Mouse (Mus musculus): ENCODE measurements around the gene Sgta. TPM values are rescaled to one million over a fixed set of nuclear protein-coding genes. Genes with fewer than 3 reads are reported as not detected.

The Sgta gene
- 248 and 262 TPM in 2 replicates for polyA plus RNA-seq (2014; fragmentation: Nextera tagmentation; extraction: Ambion mirVana)

- Histone ChIP-seq H3K36me3 (ENCODE audit: control insufficient read depth, insufficient read depth, low read length) (no peaks in the 10 kb centered on the region; the same call in 1 of the 2 replicates), H3K27me3 (ENCODE audit: control insufficient read depth, insufficient read depth, low read length) (no peaks in the 10 kb centered on the region), H3K9ac (ENCODE audit: low read length) (peak within 1 kb of the TSS; percentile 73), H3K4me3 (ENCODE audit: low read depth, low read length) (peak within 1 kb of the TSS; percentile 87), H3K27ac (ENCODE audit: low read depth, low read length) (no peak within 1 kb of the TSS), H3K4me1 (ENCODE audit: control insufficient read depth, insufficient read depth, low read length) (peaks cover 7% of the 10 kb centered on the region), H3K9me3 (ENCODE audit: control insufficient read depth, low read length) (no peaks in the 10 kb centered on the region), H3K4me2 (ENCODE audit: low read depth) (peak within 1 kb of the TSS; percentile 86)
- ATAC-seq (ENCODE audit: insufficient read depth, low FRiP score, low TSS enrichment): peak; percentile 94
- peak; percentile 100 for DNase-seq (ENCODE audit: low spot score)
- WGBS: under 1% methylated on average over 48 of the region's 48 CpGs
Observed at GRCm38 (mm10) chr10:81059603-81060543, at the start of gene Sgta. Gene Sgta, minus strand, starts transcription at chr10:81060181.

GRCm38 (mm10) chr10:81106113-81106721 is 46.2 kb upstream of the Sgta start:
- Histone ChIP-seq H3K36me3 (ENCODE audit: control insufficient read depth, insufficient read depth, low read length) (peaks cover 11% of the 10 kb centered on the region), H3K27ac (ENCODE audit: low read depth, low read length) (peak overlapping the region; percentile 99), H3K4me1 (ENCODE audit: control insufficient read depth, insufficient read depth, low read length) (peaks cover 5% of the 10 kb centered on the region), H3K9ac (ENCODE audit: low read length) (peak overlapping the region; percentile 96), H3K9me3 (ENCODE audit: control insufficient read depth, low read length) (no peaks in the 10 kb centered on the region), H3K4me3 (ENCODE audit: low read depth, low read length) (peak overlapping the region; percentile 87), H3K27me3 (ENCODE audit: control insufficient read depth, insufficient read depth, low read length) (no peaks in the 10 kb centered on the region), H3K4me2 (ENCODE audit: low read depth) (peak overlapping the region; percentile 67)
- ATAC-seq (ENCODE audit: insufficient read depth, low FRiP score, low TSS enrichment) (peak; percentile 91), DNase-seq (ENCODE audit: low spot score) (peak; percentile 90)
- under 1% methylated on average over 32 of the region's 35 CpGs for WGBS

GRCm38 (mm10) chr10:81105565-81106112 is 45.7 kb upstream of the Sgta start, which contains the start of gene Map2k2:
Gene Map2k2, plus strand, starts transcription at chr10:81105915.
- Histone ChIP-seq H3K4me2 (ENCODE audit: low read depth) (peak within 1 kb of the TSS; percentile 67), H3K9ac (ENCODE audit: low read length) (peak within 1 kb of the TSS; percentile 96), H3K27me3 (ENCODE audit: control insufficient read depth, insufficient read depth, low read length) (no peaks in the 10 kb centered on the region), H3K9me3 (ENCODE audit: control insufficient read depth, low read length) (no peaks in the 10 kb centered on the region), H3K4me1 (ENCODE audit: control insufficient read depth, insufficient read depth, low read length) (peaks cover 5% of the 10 kb centered on the region), H3K27ac (ENCODE audit: low read depth, low read length) (peak within 1 kb of the TSS; percentile 99), H3K4me3 (ENCODE audit: low read depth, low read length) (peak within 1 kb of the TSS; percentile 87), H3K36me3 (ENCODE audit: control insufficient read depth, insufficient read depth, low read length) (peaks cover 9% of the 10 kb centered on the region)
- WGBS: under 1% methylated on average over 56 of the region's 56 CpGs
- DNase-seq (ENCODE audit: low spot score) (peak; percentile 97), ATAC-seq (ENCODE audit: insufficient read depth, low FRiP score, low TSS enrichment) (peak; percentile 90)

- H3K4me3 ChIP-seq (ENCODE audit: low read depth, low read length): no peak overlapping the region
- H3K27me3 ChIP-seq (ENCODE audit: control insufficient read depth, insufficient read depth, low read length): no peaks in the 10 kb centered on the region
- H3K9ac ChIP-seq (ENCODE audit: low read length): no peak overlapping the region
- DNase-seq (ENCODE audit: low spot score) (no peak), ATAC-seq (ENCODE audit: insufficient read depth, low FRiP score, low TSS enrichment) (no peak)
- no peak overlapping the region for H3K4me2 ChIP-seq (ENCODE audit: low read depth)
- H3K9me3 ChIP-seq (ENCODE audit: control insufficient read depth, low read length): no peaks in the 10 kb centered on the region
- no peaks in the 10 kb centered on the region for H3K4me1 ChIP-seq (ENCODE audit: control insufficient read depth, insufficient read depth, low read length)
- H3K36me3 ChIP-seq (ENCODE audit: control insufficient read depth, insufficient read depth, low read length): no peaks in the 10 kb centered on the region
- no peak overlapping the region for H3K27ac ChIP-seq (ENCODE audit: low read depth, low read length)
- 62% methylated on average over 9 of the region's 9 CpGs for WGBS
Observed at GRCm38 (mm10) chr10:81094931-81095678, 35.1 kb upstream of the Sgta start.

- 61% methylated on average over 22 of the region's 22 CpGs for WGBS
Observed at GRCm38 (mm10) chr10:81092465-81093250, 32.7 kb upstream of the Sgta start.

GRCm38 (mm10) chr10:81090621-81091020 is 30.6 kb upstream of the Sgta start:
- no peak overlapping the region for H3K4me2 ChIP-seq (ENCODE audit: low read depth)
- WGBS: 75% methylated on average over 7 of the region's 7 CpGs

More at GRCm38 (mm10) chr10:81092465-81093250, 32.7 kb upstream of the Sgta start:
- DNase-seq (ENCODE audit: low spot score) (no peak), ATAC-seq (ENCODE audit: insufficient read depth, low FRiP score, low TSS enrichment) (no peak)
- H3K27me3 ChIP-seq (ENCODE audit: control insufficient read depth, insufficient read depth, low read length): no peaks in the 10 kb centered on the region
- no peaks in the 10 kb centered on the region; the same call in 1 of the 2 replicates for H3K4me1 ChIP-seq (ENCODE audit: control insufficient read depth, insufficient read depth, low read length)
- H3K36me3 ChIP-seq (ENCODE audit: control insufficient read depth, insufficient read depth, low read length): no peaks in the 10 kb centered on the region
- H3K27ac ChIP-seq (ENCODE audit: low read depth, low read length): no peak overlapping the region
- H3K9me3 ChIP-seq (ENCODE audit: control insufficient read depth, low read length): no peaks in the 10 kb centered on the region
- H3K4me2 ChIP-seq (ENCODE audit: low read depth): no peak overlapping the region
- H3K4me3 ChIP-seq (ENCODE audit: low read depth, low read length): no peak overlapping the region
- H3K9ac ChIP-seq (ENCODE audit: low read length): no peak overlapping the region

GRCm38 (mm10) chr10:81089216-81089615 is 29.2 kb upstream of the Sgta start:
- Histone ChIP-seq H3K4me2 (ENCODE audit: low read depth) (no peak overlapping the region), H3K36me3 (ENCODE audit: control insufficient read depth, insufficient read depth, low read length) (no peaks in the 10 kb centered on the region), H3K27me3 (ENCODE audit: control insufficient read depth, insufficient read depth, low read length) (no peaks in the 10 kb centered on the region), H3K9ac (ENCODE audit: low read length) (no peak overlapping the region), H3K4me1 (ENCODE audit: control insufficient read depth, insufficient read depth, low read length) (no peaks in the 10 kb centered on the region; the same call in 1 of the 2 replicates), H3K9me3 (ENCODE audit: control insufficient read depth, low read length) (no peaks in the 10 kb centered on the region), H3K4me3 (ENCODE audit: low read depth, low read length) (no peak overlapping the region), H3K27ac (ENCODE audit: low read depth, low read length) (no peak overlapping the region)
- WGBS: 66% methylated on average over 2 of the region's 2 CpGs
- ATAC-seq (ENCODE audit: insufficient read depth, low FRiP score, low TSS enrichment) (no peak), DNase-seq (ENCODE audit: low spot score) (no peak)

More at GRCm38 (mm10) chr10:81090621-81091020, 30.6 kb upstream of the Sgta start:
- no peaks in the 10 kb centered on the region; the same call in 1 of the 2 replicates for H3K4me1 ChIP-seq (ENCODE audit: control insufficient read depth, insufficient read depth, low read length)
- no peak overlapping the region for H3K9ac ChIP-seq (ENCODE audit: low read length)
- H3K36me3 ChIP-seq (ENCODE audit: control insufficient read depth, insufficient read depth, low read length): no peaks in the 10 kb centered on the region
- no peak overlapping the region for H3K4me3 ChIP-seq (ENCODE audit: low read depth, low read length)
- H3K27me3 ChIP-seq (ENCODE audit: control insufficient read depth, insufficient read depth, low read length): no peaks in the 10 kb centered on the region
- H3K27ac ChIP-seq (ENCODE audit: low read depth, low read length): no peak overlapping the region
- no peak for ATAC-seq (ENCODE audit: insufficient read depth, low FRiP score, low TSS enrichment)
- no peaks in the 10 kb centered on the region for H3K9me3 ChIP-seq (ENCODE audit: control insufficient read depth, low read length)
- no peak for DNase-seq (ENCODE audit: low spot score)

Data from neural tube, embryonic 11.5 days (tissue).